Mouse (Mus musculus) small intestine, adult 2 months (tissue): Measurements from ENCODE around the gene Spata21. TPM values are rescaled to one million over a fixed set of nuclear protein-coding genes. Genes with fewer than 3 reads are reported as not detected.

Experiments used
- H3K27ac ChIP-seq: fragments of 200-500 bp; 2 replicates; pipeline ENCODE4 v1.5.1; 2012; ENCODE audit warnings: low read depth, low read length, control low read depth, inconsistent platforms; ENCODE audit not compliant: insufficient read depth
- H3K27me3 ChIP-seq: fragments of 200-500 bp; 2 replicates; pipeline ENCODE4 v1.6.1; 2012; ENCODE audit warnings: mild to moderate bottlenecking, moderate library complexity, low read length, inconsistent platforms; ENCODE audit not compliant: control insufficient read depth, insufficient read depth
- H3K36me3 ChIP-seq: fragments of 200-500 bp; 2 replicates; pipeline ENCODE4 v1.6.1; 2012; ENCODE audit warnings: mild to moderate bottlenecking, low read length, control low read depth, inconsistent platforms; ENCODE audit not compliant: control insufficient read depth, insufficient read depth
- H3K4me1 ChIP-seq: fragments of 200-500 bp; 2 replicates; pipeline ENCODE4 v1.6.1; 2012; ENCODE audit warnings: low read length, inconsistent platforms, mixed read lengths; ENCODE audit not compliant: control insufficient read depth, insufficient read depth, insufficient read length
- H3K4me3 ChIP-seq: fragments of 200-500 bp; 2 replicates; pipeline ENCODE4 v1.5.1; 2012; ENCODE audit warnings: low read depth, mild to moderate bottlenecking, control low read depth, inconsistent platforms, low read length, moderate library complexity
- CTCF ChIP-seq: fragments of 200-500 bp; IDR thresholded peaks from 2 replicates; pipeline ENCODE4 v1.5.1; 2012; ENCODE audit warnings: low read depth, mild to moderate bottlenecking, control low read depth, inconsistent platforms, low read length, moderate library complexity, mixed read lengths; ENCODE audit not compliant: insufficient replicate concordance, insufficient read length; ENCODE audit errors: extremely low read depth
- POLR2A ChIP-seq: fragments of 200-500 bp; IDR thresholded peaks from 2 replicates; pipeline ENCODE4 v1.6.1; 2012; ENCODE audit warnings: low read depth, mild to moderate bottlenecking, control low read depth, inconsistent platforms, low read length, moderate library complexity
- WGBS: fragments of 180-500 bp; shearing (Covaris S2); methylation state at CpG from one replicate; pipeline ENCODE4 v1.1.7; 2018; 5-methylcytosine and 5-hydroxymethylcytosine counted together
- polyA plus RNA-seq: library from polyadenylated mRNA; depleted of rRNA; stranded (reverse); fragments of >200 nt; gene quantifications from 2 replicates; pipeline ENCODE4 v1.2.3, GENCODE M21; 2012

Spata21 gene
- polyA plus RNA-seq, 1 experiment, result not detected

- WGBS, result 92% methylated on average over 6 of the region's 6 CpGs
- Histone ChIP-seq H3K4me1 (peaks cover 7% of the 10 kb centered on the region; the same call in 1 of the 2 replicates), H3K27ac (no peak overlapping the region; the same call in 1 of the 2 replicates), H3K4me3 (no peak overlapping the region), H3K27me3 (no peaks in the 10 kb centered on the region), H3K36me3 (no peaks in the 10 kb centered on the region)
- TF ChIP-seq CTCF (no peak), POLR2A (no peak)
Observed at GRCm38 (mm10) chr4:141146491-141147033, 58.4 kb downstream of the Spata21 start.

- 2% methylated on average over 58 of the region's 58 CpGs for WGBS
- H3K4me1 ChIP-seq, result peaks cover 7% of the 10 kb centered on the region; the same call in 1 of the 2 replicates
- no peaks in the 10 kb centered on the region for H3K27me3 ChIP-seq
- H3K4me3 ChIP-seq, result peak within 1 kb of the TSS; percentile 82
- H3K36me3 ChIP-seq, result no peaks in the 10 kb centered on the region
- H3K27ac ChIP-seq, result peak within 1 kb of the TSS; percentile 96
- TF ChIP-seq POLR2A, result peak; percentile 75
- TF ChIP-seq CTCF, result peak; percentile 73
Observed at GRCm38 (mm10) chr4:141147112-141148008, 59.2 kb downstream of the Spata21 start, which contains the start of gene Fbxo42. Gene Fbxo42, plus strand, starts transcription at chr4:141147913.

GRCm38 (mm10) chr4:141148009-141148801 lies 60.1 kb downstream of the Spata21 start:
- no peaks in the 10 kb centered on the region for H3K36me3 ChIP-seq
- H3K27me3 ChIP-seq, result no peaks in the 10 kb centered on the region
- WGBS, result under 1% methylated on average over 66 of the region's 66 CpGs
- peak overlapping the region; percentile 82 for H3K4me3 ChIP-seq
- peak overlapping the region; percentile 51 for H3K27ac ChIP-seq
- peaks cover 5% of the 10 kb centered on the region; the same call in 1 of the 2 replicates for H3K4me1 ChIP-seq
- TF ChIP-seq POLR2A, result no peak
- peak; percentile 9; the same call in 1 of the 2 replicates for TF ChIP-seq CTCF

- TF ChIP-seq CTCF (no peak), POLR2A (no peak)
- no peaks in the 10 kb centered on the region for H3K27me3 ChIP-seq
Observed at GRCm38 (mm10) chr4:141149116-141149515, 61.0 kb downstream of the Spata21 start.

GRCm38 (mm10) chr4:141157485-141157884 lies 69.4 kb downstream of the Spata21 start:
- TF ChIP-seq CTCF, result no peak
- TF ChIP-seq POLR2A, result no peak
- H3K27me3 ChIP-seq, result no peaks in the 10 kb centered on the region
- H3K36me3 ChIP-seq, result no peaks in the 10 kb centered on the region
- WGBS, result 24% methylated on average over 4 of the region's 4 CpGs
- no peak overlapping the region for H3K4me3 ChIP-seq
- H3K27ac ChIP-seq, result peak overlapping the region; percentile 57
- peaks cover 32% of the 10 kb centered on the region for H3K4me1 ChIP-seq

More at GRCm38 (mm10) chr4:141149116-141149515, 61.0 kb downstream of the Spata21 start:
- WGBS, result 12% methylated on average over 7 of the region's 7 CpGs
- Histone ChIP-seq H3K27ac (no peak overlapping the region), H3K36me3 (no peaks in the 10 kb centered on the region), H3K4me1 (peaks cover 5% of the 10 kb centered on the region; the same call in 1 of the 2 replicates), H3K4me3 (peak overlapping the region; percentile 19; the same call in 1 of the 2 replicates)

GRCm38 (mm10) chr4:141158609-141159008 lies 70.5 kb downstream of the Spata21 start:
- Histone ChIP-seq H3K4me3 (peak overlapping the region; percentile 37; the same call in 1 of the 2 replicates), H3K27ac (peak overlapping the region; percentile 96), H3K4me1 (peaks cover 32% of the 10 kb centered on the region), H3K27me3 (no peaks in the 10 kb centered on the region), H3K36me3 (no peaks in the 10 kb centered on the region)
- no peak for TF ChIP-seq CTCF
- TF ChIP-seq POLR2A, result no peak
- 28% methylated on average over 2 of the region's 2 CpGs for WGBS

GRCm38 (mm10) chr4:141159093-141159492 lies 71.0 kb downstream of the Spata21 start:
- WGBS, result 17% methylated on average over 11 of the region's 11 CpGs
- Histone ChIP-seq H3K27ac (peak overlapping the region; percentile 96), H3K4me1 (peaks cover 32% of the 10 kb centered on the region), H3K36me3 (no peaks in the 10 kb centered on the region), H3K4me3 (peak overlapping the region; percentile 37; the same call in 1 of the 2 replicates), H3K27me3 (no peaks in the 10 kb centered on the region)
- TF ChIP-seq CTCF (peak; percentile 18; the same call in 1 of the 2 replicates), POLR2A (no peak)
